Mouse (Mus musculus): ENCODE measurements at regions not wholly inside any gene's neighbourhood (a gene's known extent, or its start where the extent isn't known, plus 50 kb on each side); places are given as distances from the start of the nearest gene placed in this dataset.
"Not testable (repeated sequence)": the region's sequence is repeated elsewhere in the genome, so short reads cannot be mapped to it uniquely, and the experiment has no call there.

DNA sequence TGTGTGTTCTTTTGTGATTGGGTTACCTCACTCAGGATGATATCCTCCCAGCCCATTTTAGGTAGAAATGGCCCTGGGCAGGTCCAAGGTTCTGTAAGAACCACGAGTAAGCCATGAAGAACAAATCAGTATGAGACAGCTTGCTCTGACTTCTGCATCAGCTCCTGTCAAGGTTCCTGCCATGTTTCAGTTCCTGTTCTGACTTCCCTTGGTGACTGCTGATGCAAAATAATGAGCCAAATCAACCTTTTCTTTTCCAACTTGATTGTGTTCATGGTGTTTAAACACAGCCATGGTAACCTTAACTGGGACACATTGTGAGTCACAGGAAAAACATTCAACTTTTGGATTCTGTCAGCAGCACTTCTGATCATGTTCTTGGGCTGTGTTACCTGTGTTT is 667.4 kb upstream of the Igfbp7 start:
- no peak for DNase-seq (ENCODE audit: low spot score)

DNA sequence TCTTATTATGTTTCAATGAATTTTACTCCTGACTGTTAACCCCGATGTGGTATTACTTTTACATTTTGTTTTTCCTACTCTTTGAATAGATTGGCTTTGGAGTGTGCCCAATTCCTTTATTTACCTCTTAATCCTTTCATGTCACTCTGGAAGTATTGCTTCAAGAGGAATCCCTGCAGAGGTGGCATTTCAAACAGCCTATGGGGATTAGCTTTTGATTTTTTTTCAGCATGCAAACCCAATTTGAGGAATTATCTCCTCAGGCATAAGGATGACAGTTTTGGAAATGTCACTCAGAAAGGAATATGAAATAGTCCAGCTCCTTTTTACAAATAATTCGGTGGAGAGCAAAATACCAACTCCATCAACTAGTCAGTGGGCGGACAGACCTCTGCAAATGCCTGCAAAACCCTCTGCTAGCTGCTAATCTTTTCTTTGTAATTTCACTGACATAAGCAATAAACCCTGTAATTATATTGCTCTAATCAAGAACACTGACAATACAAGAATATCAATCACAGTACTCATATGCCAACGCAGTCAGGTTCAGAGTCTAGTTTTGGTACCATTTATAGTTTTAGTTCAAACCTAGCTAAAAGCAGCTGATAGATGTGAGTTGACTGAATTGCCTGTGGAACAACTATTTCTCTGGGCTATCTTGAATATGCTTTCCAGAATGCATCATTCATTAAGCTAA is 624.9 kb upstream of the Igfbp7 start:
- no peak for DNase-seq (ENCODE audit: low spot score)

DNA sequence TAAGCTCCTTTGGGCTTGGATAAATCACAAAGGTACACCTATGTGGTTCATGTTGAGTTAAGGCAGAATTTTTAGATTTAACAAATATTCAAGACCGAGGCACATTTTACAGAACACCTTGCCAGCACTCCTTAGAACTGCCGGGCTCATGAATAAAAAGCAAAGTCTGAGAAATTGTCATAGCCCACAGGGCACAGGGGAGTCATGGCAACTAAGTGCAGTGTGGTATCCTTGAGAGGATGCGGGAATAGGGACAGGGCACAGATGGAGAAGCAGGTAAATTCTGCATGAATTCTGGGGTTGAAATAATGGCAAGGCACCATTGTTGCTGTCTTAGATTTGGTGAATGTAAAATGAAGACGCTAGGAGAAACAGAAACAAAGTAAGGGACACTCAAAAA is 609.7 kb upstream of the Igfbp7 start:
- DNase-seq (ENCODE audit: low spot score), result no peak

DNA sequence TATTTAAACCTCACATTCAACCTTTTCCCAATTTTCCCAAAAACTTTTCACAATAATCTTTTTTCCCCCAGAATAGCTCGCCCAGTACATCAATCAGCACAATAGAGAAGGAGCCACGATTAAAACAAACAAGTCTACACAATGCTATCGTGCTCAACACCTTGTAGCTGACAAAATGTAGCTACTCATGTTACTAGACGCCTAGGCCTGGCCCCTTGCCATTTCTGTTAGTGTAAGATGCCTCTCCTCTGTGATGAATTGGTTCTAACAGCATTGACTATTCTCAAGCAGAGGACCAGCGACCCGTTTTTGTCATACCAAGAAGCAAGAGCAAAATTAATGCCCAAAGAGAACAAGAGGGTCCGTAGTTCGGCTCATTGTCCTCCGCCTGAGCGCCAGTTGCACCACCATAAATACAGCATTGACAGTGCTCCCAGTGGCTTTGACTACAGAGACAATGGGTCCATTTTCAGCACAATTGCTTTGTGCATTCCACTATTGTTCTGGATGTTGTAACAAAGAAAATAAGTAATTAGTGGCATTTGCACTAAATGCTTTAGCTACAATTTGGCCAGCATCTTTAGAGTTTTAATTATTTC is 578.7 kb upstream of the Igfbp7 start:
- peak; percentile 54 for DNase-seq (ENCODE audit: low spot score)

DNA sequence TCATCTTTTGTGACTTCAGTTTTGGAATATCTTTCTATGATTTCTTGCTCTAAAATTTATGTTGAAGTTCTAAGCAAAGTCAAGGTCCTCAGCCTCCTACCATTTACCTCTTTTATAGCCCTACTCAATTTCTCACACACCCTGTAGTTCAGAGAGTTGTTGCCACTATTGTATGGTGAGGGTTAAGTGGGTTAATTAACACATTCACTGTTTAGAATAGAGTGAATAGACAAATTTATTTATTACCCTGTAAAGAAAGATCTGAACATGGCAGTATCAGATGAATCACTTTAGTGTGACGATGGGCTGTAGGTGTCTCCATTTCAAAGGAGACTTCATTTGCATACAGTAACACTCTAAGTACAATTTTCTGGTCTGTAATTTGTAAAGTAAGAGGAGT is 577.4 kb upstream of the Igfbp7 start:
- DNase-seq (ENCODE audit: low spot score), result no peak

DNA sequence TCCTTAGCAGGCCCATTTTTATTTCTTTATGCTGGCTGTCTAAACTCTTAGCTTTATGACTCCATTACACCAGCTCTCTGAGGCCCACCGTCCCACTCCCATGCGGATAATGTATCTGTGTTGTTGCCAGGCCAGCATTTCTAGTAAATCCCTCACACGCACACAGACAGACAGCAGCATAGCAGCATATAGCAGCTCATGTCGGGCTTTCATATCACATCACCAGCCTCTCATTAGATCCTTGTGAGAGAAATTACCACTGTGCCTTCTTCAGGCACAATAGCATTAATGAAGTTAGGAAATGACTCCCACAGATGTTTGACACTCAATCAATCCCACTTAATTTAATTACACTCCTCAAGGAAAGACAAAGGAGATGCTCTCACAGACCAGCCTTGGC is 532.2 kb upstream of the Igfbp7 start:
- DNase-seq (ENCODE audit: low spot score), result not testable (repeated sequence)

DNA sequence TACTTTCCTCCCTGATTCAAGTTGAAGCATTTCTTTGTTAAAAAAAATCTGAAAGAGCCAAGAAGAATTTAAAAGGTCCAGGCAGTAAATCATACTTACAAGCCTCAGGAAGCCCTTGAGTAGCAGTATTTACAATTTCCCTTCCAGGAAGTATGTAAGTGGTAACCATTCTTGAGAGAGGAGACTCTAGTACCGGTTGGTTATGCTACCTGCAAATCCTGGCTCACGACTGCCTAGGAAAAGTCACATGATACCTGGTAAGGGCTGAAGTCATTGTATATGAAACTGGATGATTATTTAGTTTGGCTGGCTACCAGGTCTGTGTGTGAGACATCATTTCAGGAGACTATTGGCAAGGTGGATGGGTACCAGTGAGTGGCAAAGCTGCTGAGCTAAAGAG is 524.0 kb upstream of the Igfbp7 start:
- DNase-seq (ENCODE audit: low spot score), result no peak

DNA sequence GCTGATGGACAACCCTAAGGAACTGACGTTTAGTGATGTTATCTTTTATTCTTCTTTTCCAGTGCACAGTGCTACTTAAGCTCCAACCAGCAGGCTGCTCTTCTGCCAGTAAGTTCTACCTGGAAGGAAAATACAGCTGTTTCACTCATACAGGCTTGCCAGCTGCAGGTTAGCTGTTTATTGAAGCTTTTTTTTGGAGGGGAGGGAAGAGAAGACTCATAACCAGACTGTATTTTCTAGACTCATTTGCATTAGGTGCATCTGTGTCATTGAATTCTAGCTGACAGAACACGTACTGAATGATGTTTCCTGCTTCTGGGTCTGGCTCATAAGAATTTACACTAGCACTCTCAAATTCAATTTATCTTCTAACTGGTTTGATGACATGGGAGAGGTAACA is 513.3 kb upstream of the Igfbp7 start:
- DNase-seq (ENCODE audit: low spot score), result no peak

DNA sequence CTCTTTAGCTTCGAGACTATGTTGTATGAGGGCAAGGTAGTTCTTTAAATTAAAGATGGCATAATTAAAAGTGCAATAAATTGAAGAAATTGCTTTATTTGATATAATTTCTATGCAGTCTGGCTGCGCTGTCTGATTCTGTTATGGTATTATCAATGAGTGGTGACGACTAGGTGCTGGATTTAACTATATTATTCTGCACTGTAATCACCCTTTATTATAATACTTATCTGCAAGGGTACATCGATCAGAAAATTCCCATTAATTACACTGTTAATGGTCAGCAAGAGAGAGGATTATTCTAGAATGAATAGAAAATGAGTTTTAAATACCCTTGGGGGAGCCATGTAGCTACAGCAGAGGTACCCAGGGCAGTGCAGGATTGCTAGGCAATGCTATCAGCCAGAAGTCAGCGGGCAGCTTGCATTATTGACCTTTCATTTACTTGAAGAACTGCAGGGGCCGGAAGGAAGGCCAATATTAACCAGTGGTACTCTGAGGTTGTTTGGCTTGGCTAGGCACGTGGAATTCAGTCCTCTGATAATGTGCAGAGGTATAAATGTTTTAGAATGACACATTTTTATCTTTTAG is 509.3 kb upstream of the Igfbp7 start:
- DNase-seq (ENCODE audit: low spot score), result no peak

DNA sequence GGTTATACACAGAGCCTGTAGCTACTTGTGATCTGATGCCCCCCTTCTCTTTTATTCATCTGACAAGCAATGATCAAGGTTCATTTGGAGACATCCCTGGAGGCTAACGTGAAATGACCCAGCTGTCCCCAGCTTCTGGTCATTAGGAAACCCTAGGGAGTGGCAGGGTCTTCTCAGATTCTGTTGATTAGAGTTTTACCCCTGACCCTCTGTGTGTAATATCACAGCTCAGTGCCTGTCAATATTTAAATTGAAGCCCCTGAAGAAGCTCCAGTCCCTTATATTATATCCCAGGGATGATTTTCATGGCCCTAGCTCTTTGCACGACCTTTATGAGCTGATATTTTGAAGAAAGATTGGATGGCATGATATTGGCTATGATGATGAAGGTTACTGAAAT is 508.5 kb upstream of the Igfbp7 start:
- no peak for DNase-seq (ENCODE audit: low spot score)

DNA sequence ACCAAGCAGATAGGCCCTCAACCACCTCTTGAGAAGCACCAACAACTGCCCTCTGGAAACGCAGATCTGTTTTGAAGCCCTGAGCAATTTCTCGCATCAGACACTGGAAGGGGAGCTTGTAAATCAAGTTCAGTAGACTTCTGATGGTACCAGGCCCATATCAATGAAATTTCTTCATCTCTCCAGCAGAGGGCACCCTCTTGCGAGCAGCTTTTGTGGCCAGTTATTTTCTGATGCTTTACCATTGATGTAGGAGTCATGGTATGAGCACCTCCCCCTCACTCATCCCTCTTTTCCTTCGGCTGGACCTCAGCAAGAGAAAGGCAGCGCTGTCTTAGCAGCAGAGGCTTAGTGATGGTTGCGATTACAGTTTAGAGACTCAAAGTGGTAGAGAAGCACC is 501.4 kb upstream of the Igfbp7 start:
- peak; percentile 28 for DNase-seq (ENCODE audit: low spot score)

DNA sequence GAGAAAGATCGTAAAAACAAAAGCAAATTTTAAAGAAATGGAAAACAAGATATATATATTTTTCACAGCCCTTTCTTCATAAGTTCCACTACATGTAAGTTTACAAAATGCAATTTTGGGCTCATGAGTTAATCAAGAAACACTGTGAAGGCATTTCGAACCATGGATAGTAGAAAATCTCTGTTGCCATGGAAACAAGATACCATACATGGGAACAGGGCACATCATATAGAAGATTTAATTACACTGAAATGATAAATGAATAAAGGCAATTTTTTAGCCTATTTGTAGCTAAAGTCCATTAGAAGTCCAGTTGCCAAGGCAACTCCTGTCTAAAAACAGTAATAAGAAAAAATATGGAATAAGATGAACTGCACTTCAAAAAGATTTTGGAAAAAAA is 484.2 kb upstream of the Igfbp7 start:
- DNase-seq (ENCODE audit: low spot score), result not testable (repeated sequence)

DNA sequence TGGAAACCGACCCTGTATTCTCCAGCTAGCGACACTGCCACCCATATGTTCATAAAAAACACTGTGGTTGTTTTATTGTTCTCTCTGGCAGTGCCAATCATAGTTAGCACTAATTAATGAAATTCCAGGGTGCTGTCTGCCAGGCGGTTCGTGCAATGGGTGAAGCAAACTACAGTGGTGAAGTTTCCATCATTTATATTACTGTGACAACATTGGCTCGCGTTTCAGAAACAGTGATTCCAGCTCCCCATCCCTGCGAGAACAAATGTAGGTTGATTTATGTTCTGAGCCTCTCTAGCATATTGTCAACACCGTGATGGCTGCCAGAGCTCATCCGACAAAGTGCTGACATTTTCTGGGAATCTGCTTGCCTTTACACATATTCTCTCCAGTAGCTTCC is 480.7 kb upstream of the Igfbp7 start:
- peak; percentile 34 for DNase-seq (ENCODE audit: low spot score)

DNA sequence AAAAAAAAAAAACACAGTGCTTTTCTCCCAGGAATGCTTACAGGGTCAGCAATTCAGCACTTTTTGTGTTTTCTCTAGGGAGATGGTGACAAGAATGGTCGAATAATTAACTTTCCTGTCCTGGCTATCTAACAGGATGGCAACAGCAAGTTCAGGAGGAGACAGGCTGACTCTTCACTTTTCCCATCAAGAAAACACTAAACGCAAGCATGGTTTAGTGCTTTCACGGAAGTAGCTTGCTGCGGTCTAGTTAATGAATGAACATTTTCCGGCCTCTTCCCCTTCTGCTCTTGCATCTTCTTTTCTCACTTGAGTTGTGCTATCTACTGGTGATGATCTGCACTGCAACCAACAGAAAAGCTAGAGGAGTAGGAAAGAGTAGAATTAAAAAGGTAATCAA is 463.6 kb upstream of the Igfbp7 start:
- DNase-seq (ENCODE audit: low spot score), result no peak

DNA sequence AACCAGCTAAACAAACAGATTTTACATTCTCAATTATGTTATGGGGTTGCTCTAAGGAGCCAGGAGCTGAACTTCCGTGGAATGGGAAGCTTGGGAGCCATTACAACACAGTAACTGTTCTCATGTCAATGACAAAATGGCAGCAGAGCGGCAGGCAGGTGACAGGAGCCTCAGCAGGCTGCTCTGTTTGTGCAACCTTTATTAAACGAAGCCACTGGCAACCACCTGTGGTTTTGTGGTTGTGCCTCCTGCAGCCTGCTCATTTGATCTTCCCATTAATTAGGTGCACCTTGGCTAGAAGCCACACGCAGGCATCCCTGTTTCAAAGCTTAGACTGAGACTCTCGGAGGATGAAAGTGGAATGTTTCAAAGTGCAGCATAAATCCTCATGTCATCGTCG is 457.5 kb upstream of the Igfbp7 start:
- DNase-seq (ENCODE audit: low spot score), result no peak

DNA sequence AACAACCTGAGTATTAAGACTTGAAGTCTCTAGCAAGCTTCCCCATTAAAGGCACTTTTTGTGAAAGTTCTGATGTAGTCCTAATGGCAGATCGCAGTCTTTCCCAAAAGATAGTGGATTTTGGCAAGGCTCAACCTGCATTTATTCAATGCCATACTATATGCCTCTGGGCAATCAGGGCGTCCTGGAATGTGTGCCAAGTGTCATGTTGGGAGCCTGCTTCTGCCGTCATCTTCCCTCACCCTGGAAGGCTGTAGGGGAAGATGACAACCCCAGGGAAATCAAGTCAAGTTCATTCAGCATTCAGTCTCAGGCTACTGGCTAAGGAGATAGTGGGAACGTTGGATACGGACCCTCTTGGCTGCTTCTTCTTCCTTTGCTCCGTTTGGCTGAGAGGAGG is 447.4 kb upstream of the Igfbp7 start:
- no peak for DNase-seq (ENCODE audit: low spot score)

DNA sequence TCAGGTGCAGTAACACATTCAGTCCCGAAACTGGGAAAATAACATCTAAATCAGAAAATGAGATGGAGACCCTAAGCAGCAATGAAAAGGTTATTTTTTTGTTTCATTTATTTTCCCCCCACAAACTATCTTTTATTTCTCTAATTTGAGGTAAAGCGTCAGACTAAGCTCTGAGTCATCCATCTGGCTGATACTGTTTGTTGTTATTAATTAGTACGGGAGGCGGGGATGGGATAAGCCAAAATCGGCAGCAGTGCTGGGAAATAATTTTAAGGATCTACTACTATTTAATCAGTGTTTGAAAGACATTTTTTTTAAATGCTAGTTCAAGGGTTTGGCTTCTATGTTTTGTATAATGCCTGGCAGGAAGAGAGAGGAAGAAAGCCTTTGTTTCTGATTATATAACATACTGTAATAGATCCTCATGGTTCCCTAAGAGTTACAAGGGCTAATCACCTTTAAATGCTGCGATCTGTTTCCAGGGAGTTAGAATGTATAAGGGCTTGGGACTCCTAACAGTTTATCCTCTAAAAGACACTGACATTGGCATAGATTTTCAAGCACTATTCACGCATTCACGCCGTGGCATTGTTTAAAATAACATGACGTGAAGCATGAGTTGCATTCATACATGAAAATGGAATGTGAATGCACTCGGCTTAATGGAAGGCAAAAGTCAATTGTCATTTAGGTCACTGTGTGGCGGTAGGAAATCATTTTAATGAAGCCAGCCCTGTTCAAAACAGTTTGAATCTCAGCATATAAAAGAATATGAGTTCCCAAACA is 446.4 kb upstream of the Igfbp7 start:
- DNase-seq (ENCODE audit: low spot score), result no peak

DNA sequence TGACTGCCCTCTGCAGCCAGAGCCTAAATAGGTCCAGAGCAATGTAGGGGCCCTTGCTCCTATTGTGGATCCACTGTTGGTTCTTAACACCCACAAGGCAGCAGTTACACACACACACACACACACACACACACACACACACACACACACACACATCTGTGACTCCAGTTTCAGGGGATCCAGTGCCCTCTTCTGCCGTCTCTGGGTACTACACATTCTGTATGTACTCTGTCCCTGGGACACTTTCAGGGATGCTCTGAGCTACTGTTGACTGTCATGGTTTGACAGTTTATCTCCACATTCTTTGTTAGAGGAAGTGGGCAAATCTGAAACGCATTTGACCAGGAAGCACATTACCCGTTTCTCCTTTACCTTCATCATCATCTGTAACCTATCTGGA is 443.8 kb upstream of the Igfbp7 start:
- DNase-seq (ENCODE audit: low spot score), result peak; percentile 21

DNA sequence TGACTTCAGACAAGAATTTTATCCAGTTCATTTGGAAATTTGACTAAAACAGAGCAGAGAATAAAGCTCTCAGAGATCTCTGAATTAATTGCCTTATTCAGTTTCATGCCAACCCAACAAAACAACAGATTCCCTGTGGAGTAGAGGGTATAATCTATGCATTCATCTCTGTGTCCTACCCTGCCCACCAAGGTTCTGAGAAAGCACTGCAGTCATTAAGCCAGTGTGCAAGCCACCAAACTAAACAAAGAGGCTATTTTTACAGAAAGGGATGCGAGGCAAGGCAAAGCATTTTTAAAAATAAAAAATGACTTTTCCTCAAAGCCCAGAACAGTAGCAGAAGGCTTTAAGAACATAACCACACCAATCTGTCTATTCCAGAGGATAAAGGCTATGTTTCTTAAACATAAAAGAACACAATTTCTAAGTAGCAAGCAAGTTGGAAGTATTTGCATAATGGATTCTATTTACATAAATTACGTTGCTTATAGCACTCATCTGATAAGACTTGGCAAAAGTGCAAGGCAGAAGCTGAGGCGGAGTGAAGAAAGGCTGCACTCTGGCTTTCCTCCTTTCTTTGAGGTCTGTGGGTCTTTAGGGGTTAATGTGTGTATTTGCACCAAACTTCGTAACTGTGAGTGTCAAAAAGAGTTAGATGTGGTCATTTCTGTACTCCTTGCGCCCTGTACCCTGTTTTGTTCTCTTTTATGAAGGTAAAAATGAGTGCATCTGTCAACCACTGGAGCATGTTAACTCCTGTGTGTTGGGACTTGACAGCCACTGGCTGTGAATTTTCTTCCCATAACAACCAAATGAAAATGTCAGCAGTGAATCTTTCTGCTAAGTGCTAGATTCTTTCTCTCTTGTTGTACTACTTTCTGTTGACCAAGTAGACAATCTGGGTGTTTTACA is 430.6 kb upstream of the Igfbp7 start:
- peak; percentile 28 for DNase-seq (ENCODE audit: low spot score)

DNA sequence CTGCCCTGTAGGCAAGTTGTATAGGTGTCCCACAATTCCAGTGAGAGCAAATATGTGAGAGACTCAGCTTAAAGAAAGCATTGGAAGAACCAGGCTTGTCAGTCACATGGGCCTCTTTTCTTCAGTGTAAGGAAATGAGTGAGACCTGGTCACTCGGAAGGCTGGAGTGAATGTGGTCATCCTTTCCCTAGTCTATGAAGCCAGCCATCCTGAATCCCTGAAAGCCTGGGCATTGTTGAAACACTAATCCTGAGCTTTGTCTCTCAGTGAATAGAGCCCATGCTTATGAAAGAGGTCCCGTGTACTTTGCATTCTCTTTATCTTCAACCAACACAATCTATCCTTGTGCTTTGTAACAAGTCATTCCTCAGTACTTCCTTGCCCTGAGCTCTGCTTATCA is 420.1 kb upstream of the Igfbp7 start:
- no peak for DNase-seq (ENCODE audit: low spot score)

DNA sequence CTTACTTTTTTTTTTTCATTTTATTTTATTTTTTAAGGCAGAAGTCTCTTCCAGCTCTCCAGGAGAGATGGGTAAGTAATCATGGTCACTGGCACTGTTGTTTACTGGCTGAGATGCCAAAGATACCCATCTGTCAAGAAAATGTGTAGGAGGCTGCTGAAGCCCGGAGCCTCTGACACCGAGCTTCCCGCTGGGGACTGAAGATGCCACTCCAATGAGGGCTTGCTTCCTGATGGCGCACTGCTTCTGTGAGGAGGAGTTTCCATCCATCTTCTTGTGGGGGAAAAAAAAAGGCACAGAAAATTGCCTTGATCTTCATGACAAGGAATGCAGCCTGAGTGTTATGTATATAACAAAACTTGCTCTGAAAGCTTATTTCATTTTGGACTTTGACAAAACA is 418.2 kb upstream of the Igfbp7 start:
- DNase-seq (ENCODE audit: low spot score), result no peak

DNA sequence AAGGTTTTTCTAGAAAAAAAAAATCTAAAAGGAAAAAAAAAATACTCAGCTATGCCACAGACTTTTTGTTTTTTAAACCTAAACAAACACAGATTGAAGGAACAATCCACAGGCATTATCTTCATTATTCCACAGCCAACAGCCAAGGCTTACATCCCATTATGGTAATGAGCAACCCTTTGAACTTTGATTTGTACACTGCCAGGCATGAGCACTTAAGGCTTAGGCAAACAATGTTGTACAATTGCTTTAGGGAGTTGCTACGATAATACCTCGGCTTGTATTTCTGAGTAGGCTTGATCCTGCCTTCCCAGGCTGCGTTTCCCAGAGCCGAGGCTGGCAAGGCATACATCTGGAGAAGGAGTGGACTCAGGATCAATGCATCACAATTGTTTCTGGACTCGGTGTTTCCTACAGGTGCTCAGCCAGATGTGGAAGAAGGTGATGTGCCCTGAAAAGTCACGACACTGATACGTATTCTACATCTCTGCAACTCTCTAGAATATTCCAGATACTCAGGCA is 409.0 kb upstream of the Igfbp7 start:
- no peak for DNase-seq (ENCODE audit: low spot score)

All from layer of hippocampus, adult 11-12 months (tissue).